Mouse (Mus musculus) adrenal gland, adult 18-20 months (tissue): Measurements from ENCODE around the gene Slc25a51. TPM values are rescaled to one million over a fixed set of nuclear protein-coding genes. Genes with fewer than 3 reads are reported as not detected.

Experiments
- DNase-seq, 2 experiments: peaks; one replicate each; pipeline ENCODE4 v3.0.0; 2021 to 2022; ENCODE audit warnings: low spot score in 2 of 2
- long read RNA-seq, 2 experiments: library from polyadenylated mRNA; stranded (forward); transcript quantifications; one replicate each; pipeline ENCODE4 v2.0.0; 2021
- total RNA-seq, 2 experiments: library from RNA; stranded (reverse); gene quantifications; 1 replicate in 1 of 2; 2 replicates in 1 of 2; pipeline ENCODE4 v1.2.3; 2021

The Slc25a51 gene
- 100 to 1,000 TPM; 326 to 423 TPM for total RNA-seq
- long read RNA-seq, experiment 1, full-length matches to known transcripts: 158 of 162 reads
- long read RNA-seq, experiment 1, partial matches to known transcripts: 0 of 162 reads
- long read RNA-seq, experiment 1, other reads (novel, unspliced or antisense): 4 of 162 reads
- long read RNA-seq, experiment 2, full-length matches to known transcripts: 221 of 231 reads
- long read RNA-seq, experiment 2, partial matches to known transcripts: 0 of 231 reads
- long read RNA-seq, experiment 2, other reads (novel, unspliced or antisense): 10 of 231 reads

- DNase-seq: peak; percentile 79 to 83
Measured at GRCm38 (mm10) chr4:45408427-45409132, at the start of gene Slc25a51. Gene Slc25a51 (minus strand): TSS chr4:45408766.

- DNase-seq: no peak
Measured at GRCm38 (mm10) chr4:45457543-45457942, 49.0 kb upstream of the Slc25a51 start.

- no peak for DNase-seq
Measured at GRCm38 (mm10) chr4:45455001-45455400, 46.4 kb upstream of the Slc25a51 start.

- DNase-seq: no peak
Measured at GRCm38 (mm10) chr4:45453271-45453851, 44.8 kb upstream of the Slc25a51 start.

DNA sequence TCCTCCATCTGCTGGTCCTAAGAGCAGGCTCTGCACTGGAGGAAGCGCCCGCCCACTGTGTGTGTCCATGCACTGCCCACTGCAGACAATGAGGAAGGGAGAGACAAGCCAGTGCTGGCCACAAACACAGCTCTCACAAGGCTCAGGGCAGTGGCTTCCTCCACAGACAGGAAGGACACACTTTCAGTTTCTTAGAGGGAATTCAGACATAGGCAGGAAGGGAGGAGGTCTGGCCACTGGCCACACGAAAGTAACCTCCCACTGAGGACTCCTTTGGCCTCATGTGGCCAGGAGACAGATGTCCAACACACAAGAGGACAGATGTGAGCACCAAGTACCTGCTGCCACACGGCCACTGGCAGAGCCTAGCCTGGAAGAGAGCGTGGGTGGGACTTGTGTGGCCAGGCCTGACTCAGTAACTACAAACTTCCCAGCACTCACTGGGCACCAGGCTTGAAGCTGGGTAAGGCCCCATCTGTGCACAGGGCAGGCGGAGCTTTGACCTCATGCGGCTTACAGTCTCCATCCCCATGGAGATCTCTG is 44.1 kb upstream of the Slc25a51 start:
- DNase-seq: peak in 1 of 2 experiments; percentile 42

- no peak for DNase-seq
Measured at GRCm38 (mm10) chr4:45449012-45449411, 40.4 kb upstream of the Slc25a51 start.

GRCm38 (mm10) chr4:45448481-45448880 is 39.9 kb upstream of the Slc25a51 start:
- DNase-seq: no peak

DNA sequence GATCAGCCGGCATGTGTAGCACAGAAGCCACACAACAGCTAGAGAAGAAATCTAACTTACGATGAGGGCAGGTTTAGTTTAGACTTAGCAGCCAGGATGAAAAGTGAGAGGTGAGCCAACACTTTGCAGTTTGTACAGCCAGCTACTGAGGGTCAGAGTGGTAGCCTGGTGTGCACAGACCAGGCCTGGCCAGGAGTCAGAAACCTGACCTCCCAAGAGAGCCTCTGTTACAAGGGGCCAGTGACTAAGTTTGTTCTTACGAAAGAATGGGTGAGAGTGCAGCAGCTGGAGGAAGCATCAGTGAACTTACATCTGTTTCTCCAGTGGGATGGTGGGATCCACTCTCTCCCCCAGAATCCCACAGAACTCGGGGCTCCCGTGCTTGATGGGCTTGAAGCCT is 38.6 kb upstream of the Slc25a51 start:
- DNase-seq: no peak

DNA sequence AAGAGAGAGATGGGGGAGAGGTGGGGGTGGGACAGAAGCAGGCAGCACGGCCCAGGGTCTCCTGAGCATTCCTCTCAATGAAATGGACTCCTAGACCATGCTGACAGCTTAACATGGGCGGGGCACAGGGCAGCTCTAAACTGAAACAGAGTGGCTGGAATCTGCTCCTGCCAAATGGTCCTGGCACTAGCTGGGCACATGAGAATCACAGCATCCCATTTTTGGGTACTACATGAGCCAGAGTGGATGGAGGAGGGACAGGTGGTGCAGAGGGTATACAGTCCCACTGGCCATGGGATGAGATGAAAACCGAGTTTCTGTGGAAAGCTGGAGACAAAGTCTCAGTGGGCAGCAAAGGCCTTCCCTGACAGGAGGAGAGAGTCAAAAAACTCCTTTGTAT is 36.7 kb upstream of the Slc25a51 start:
- no peak for DNase-seq

DNA sequence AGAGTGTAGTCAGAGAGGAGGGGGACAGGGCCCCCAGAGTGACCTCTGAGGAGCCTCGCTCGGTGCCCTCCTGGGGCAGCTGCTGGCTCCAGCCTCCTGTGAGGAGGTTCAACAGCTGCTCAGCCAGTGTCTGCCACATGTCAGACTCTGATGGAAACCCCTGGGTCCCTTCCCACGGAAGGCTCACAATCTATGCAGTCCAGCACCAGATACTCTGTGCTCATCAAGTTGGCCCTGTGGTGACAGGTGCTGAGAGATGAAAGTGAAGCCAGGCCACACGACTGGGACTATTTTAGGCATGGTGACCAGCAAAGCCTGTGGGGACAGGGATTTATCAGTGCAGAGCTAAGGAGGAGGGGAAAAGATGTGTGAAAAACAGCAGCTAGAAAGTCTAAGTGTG is 36.2 kb upstream of the Slc25a51 start:
- DNase-seq: no peak

- no peak for DNase-seq
Measured at GRCm38 (mm10) chr4:45443652-45444051, 35.1 kb upstream of the Slc25a51 start.

GRCm38 (mm10) chr4:45442237-45442636 is 33.7 kb upstream of the Slc25a51 start:
- no peak for DNase-seq

- DNase-seq: no peak
Measured at GRCm38 (mm10) chr4:45441778-45442177, 33.2 kb upstream of the Slc25a51 start.

GRCm38 (mm10) chr4:45439281-45439680 is 30.7 kb upstream of the Slc25a51 start:
- DNase-seq: no peak

- DNase-seq: no peak
Measured at GRCm38 (mm10) chr4:45437010-45437409, 28.4 kb upstream of the Slc25a51 start.

DNA sequence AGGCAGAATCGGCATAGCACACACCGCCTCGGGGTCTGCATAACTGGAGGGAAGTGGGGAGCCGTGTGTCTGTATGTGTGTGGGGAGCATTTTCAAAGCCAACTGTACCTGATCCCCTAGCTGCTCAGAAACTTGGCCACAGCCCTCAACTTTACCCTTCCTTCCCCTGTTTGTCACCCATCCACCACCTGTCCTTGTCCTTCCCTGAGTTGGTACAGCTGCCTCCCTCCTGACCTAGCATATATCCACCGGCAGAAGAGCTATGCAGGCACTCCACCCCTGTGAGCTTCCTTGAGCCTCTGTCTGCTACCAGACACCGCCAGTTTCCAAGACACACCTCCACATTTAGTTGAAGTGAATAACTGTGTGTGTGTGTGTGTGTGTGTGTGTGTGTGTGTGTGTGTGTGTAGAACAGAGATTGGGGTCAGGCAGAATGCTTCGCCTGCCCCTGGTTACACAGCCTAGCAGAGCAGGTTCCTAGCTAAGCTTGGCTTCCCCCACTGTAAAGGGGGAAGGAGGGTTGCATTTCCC is 27.9 kb upstream of the Slc25a51 start:
- no peak for DNase-seq

DNA sequence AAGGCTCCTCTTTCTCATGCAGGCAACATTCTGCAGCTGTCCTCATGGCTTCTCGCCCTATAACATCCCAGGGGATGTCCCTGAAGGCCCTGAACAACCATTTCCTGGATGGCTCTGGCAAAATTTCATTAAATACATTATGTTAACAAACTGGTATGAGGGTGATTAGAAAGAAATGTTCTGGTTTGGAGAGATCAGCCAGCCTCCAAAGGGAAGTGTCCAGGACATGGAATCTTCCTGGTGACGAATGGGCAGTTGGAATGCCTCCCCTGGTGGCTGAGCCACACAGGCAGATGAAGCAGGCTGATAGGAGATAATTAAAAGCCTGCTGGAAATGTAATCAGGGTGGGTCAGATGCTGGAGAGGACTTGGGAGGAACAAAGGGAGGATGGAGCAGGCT is 27.3 kb upstream of the Slc25a51 start:
- DNase-seq: no peak

- no peak for DNase-seq
Measured at GRCm38 (mm10) chr4:45434681-45435080, 26.1 kb upstream of the Slc25a51 start.

DNA sequence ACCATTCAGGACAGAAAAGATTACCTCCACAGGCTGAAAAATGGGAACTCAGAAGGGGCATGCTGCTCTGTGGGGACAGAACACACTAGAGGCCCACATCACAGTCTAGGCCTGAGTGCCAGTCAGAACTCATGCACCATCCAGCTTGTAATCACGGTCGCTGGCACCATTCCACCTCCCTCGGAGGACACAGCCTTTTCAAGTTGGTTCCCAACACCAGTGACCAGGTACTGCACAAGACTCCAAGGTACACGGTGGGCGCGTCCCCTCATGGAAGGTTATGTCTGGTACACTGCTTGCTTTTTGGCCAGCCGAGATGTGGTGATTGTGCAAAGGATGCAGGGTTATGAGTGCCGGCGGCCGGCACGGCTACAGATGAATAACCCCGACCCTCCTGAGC is 25.5 kb upstream of the Slc25a51 start:
- no peak for DNase-seq

GRCm38 (mm10) chr4:45431806-45432205 is 23.2 kb upstream of the Slc25a51 start:
- DNase-seq: no peak

- no peak for DNase-seq
Measured at GRCm38 (mm10) chr4:45431316-45431715, 22.8 kb upstream of the Slc25a51 start.

GRCm38 (mm10) chr4:45429451-45429850 is 20.9 kb upstream of the Slc25a51 start:
- no peak for DNase-seq
